Mouse (Mus musculus) skeletal muscle tissue, adult 2 months (tissue): ENCODE results near the gene 2900011O08Rik.
A peak's percentile ranks its signal among the peaks of the same experiment; 100 is the strongest.
"Not testable (repeated sequence)": the region's sequence is repeated elsewhere in the genome, so short reads cannot be mapped to it uniquely, and the experiment has no call there.

Experiments used
- DNase-seq: peaks from one replicate; pipeline ENCODE4 v3.0.0-alpha.2; 2012; ENCODE audit warnings: low read depth, low spot score

Gene 2900011O08Rik

DNA sequence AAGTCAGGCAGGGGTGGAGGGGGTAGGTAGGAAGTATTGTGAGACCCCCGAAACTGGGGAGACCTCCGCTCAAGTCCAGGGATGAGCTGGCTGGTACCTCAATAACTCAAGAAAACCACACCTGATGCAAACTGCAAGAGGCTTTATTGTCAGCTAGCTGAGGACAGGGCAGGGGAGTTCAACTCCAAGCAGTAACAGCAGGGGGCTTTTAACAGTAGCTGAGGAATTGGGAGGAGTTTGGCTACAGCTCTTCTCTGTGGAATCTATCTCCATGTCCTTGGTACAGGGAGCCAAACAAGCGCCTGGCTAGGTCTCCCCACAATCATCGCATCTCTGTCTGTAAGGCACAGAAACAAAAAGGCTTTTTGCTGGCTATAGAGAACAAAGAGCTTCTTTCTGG lies 80.2 kb downstream of the 2900011O08Rik start:
- not testable (repeated sequence) for DNase-seq

DNA sequence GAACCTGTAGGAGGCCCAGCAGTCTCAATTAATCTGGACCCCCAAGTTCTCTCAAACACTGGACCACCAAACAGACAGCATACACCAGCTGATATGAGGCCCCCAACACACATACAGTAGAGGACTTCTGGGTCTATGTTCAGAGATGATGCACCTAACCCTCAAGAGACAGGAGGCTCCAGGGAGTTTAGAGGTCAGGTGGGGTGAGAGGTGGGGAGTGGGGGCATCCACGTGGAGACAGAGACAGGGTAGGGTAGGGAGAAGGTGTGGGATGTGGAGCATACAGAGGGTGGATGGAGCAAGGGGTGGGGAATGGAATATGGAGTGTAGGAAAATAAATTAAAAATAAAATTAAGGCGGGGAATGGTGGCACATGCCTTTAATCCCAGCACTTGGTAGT lies 82.3 kb downstream of the 2900011O08Rik start:
- DNase-seq, result not testable (repeated sequence)

DNA sequence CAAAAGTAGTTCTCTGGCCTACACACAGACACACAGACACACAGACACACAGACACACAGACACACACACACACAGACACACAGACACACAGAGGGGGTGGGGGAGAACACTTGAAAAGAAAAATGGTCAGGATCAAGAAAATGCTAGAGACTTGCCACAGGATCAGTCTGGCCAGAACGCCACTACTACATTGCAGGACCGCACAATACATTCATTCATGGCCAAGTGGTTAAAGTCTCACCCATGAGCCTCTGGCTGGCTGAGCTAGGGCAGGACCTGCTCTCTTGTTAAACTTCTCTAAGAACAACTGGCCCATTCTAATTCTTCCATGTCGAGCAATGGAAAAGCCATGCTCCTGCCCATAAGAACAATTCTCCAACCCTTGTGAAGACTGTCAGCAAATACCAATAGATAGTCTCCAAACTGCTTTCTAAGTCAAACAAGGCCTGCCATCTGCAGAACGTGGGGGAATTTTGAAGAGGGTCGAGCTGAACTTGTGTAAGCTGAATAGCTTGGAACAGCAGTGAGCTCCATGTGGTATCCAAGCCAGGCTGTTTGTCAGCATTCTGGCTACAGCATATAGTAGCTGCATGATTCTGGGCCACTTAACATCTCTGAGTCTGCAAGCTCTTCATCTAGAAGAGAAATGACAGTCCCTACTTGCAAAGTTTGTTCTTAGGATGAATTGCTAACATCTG lies 84.2 kb downstream of the 2900011O08Rik start:
- DNase-seq, result no peak

DNA sequence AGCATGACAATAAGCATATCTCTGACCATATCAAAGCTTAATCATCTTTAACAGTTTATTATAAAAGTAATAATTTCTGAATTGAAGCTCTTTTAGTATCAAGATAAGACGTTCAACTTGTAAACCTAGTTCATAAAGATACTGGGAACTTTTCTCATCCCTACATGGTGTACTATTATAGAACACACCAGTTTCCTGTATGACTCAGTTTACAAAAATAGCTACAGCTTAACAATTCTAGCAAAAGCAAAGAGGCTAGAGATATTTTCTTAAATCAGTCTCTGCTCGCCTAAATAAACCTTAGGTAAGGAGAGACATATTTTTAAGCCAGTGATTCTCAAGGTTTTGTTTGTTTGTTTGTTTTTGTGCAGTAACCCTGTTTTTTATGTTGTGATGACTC lies 96.5 kb downstream of the 2900011O08Rik start:
- no peak for DNase-seq

DNA sequence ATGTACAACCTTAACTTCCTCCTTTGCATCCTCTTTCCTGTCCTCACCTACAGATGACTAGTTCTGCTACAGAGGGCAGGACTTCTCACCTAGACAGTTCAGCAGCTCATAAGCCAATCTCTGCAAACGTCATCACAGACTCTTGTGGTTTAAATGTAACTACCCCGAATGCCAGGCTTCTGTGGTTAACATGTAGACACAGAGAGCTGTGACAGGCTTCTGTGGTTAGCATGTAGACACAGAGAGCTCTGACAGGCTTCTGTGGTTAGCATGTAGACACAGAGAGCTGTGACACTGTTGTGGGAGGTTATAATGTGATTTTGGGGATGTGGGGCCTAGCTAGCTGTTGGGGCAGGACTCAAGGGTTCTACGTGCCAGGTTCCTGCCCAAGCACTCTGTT lies 101.8 kb downstream of the 2900011O08Rik start:
- DNase-seq, result no peak

DNA sequence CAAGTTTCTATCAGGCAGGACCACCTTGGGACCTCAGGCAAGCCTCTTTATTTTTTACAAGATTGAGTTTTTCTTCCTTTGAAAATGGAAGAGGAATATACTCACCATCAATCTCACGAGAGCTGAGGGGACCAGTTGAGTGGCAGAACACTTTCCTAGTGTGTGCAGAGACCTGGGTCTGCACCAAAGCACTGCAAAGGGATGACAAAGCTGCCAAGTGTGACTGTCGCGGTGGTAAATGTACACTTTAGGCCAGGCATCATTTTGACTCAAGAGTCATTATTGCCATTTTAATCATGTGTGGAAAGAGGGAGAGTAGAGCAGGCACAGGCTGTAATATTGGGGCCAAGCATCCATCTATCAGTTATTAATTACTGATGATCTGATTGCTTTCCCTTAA lies 102.9 kb downstream of the 2900011O08Rik start:
- no peak for DNase-seq

DNA sequence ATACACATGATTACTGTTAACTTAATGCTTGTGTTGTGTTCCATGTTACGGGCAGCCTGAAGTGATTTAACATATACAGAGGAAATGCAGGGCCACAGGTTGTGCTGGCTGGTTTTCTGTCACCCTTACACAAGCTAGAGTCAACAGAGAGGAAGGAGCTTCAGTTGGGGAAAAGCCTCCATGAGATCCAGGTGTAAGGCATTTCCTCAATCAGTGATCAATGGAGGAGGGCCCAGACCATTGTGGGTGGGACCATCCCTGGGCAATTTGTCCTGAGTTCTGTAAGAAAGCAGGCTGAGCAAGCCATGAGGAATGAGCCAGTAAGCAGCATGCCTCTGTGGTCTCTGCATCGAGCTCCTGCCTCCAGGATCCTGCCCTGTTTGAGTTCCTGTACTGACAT lies 105.4 kb downstream of the 2900011O08Rik start:
- DNase-seq, result no peak

DNA sequence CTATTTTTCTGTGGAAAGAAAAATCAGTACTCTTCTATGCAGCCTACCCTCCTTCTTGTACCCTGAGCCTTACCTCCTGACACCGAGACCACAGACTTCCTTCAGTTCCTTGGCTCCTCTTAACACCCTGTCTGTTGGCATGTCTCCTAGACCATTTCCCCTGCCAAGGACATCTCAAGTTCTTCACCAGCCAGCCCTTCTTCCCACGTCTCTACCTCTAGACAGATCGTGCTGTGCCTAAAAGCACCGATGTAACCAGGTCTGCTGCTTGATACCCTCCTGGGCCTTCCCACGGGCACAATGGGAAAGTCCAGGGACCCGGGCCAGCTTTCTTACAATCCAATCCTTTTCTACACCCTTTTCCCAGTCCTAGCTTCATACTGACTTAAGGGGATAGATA lies 119.5 kb downstream of the 2900011O08Rik start:
- DNase-seq, result peak; percentile 39

DNA sequence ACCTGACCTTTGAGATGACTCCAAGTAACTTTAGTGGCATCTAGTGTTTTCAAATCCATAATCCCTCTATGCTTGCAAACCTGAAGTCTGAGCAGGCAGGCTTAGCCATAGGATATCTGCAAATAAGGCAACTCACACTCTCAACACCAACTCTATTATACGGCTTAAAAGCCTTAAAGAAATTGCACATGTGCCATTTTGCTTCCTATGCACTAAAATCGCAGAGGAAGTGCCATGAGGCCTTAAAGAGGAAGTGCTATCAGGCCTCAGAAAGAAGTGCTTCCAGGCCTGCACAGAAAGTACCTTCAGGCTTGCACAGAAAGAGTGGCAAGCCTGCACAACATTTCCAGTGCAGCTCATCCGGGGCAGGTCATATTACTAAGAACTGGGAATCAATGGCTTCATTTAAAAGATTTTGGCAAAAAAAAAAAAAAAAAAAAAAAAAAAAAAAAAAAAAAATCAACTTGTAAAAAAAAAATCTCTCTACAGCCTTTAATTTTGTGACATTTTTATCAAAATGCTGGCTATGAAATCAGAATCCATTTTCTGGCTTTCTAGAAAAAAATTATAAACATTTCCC lies 123.3 kb downstream of the 2900011O08Rik start:
- DNase-seq, result peak; percentile 8

DNA sequence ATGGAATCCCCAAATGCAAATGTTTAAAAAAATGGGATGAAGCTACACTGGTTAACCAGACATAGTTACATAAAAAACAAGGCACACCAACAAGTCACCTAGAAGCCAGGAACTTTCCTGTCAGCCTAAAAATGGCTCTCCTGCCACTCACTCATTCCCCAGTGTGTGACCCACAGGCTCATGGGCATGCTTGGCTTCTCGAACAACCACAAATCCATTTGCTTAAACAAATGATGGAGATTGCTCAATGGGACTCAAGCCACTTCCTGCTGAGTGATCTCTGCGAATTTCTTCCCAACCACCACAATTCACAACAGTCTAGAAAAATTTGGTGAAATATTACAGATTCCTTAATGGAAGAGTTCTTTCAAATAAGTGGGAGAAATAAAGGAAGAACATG lies 124.5 kb downstream of the 2900011O08Rik start:
- DNase-seq, result no peak

DNA sequence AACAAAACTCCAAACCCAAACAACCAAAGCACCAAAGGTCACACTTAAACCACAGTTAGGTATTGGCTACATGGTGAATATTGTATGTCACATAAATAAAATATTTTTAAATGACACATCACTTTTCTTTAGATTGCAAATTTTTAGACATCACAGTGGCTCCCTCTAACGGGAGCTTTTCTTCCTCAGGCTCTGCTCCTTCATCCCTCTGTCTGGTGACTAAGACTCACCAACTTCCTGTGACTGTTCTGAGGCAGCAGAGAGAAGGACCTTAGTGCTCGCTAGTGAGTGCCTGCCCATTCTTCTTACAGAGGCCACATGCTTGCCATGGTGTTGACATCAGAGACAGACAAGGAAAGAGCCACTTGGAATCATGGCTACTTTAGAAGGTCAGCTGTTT lies 125.7 kb downstream of the 2900011O08Rik start:
- no peak for DNase-seq

DNA sequence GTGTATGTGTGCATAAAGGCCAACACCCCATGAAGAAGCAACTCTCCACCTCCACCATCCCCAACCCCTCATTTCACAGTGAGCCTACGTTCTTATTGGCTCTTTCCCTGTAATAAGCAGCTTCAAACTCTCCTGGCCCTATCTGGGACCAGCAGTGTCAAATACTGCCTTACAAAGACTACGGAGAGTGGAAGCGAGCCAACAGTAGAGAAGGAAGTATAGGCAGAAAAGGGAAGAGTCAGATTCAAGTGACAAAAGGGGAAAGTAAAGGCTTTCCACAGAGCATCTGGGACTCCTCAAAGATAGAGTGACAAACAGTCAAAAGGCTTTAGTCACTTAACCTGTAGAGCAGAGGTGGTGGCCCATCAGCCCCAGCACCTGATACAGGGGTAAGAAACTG lies 126.3 kb downstream of the 2900011O08Rik start:
- no peak for DNase-seq

DNA sequence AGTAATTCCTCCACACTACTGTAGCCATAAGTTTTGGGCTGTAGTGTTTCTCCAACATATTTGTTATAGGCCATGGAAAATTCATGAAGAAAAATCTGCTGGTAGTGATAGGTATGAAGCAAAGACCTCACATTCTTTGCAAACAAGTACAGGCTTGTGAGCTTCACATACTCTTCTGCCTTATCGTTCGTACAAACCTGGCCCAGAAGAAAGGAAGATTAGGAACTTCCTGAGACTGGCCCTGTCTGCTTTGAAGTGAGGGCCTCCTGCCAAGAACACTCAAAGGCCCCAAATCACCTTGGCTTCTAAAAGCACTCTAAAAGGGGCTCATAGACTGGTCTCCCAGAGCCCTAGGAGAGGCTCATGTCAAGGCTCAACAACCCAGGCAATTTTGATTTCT lies 130.9 kb downstream of the 2900011O08Rik start:
- DNase-seq, result no peak

DNA sequence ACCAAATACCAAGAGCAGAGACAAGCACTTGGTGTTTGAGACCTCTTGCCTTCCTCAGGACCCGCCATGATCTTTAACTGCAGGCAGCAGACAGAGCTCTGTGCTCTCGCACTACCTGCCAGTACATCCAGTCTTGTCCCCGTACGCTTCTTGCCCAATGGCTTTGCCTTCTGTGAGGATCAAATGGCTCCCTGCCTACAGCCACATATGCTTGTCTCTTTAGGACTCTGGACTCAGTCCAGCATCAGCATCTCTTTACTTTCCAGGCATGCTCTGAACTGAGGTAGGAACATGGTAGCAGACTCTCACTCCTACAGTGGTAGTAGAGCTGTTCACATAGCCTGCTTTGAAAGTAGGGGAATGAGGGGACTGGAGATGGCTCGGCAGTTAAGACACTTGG lies 134.5 kb downstream of the 2900011O08Rik start:
- DNase-seq, result no peak

DNA sequence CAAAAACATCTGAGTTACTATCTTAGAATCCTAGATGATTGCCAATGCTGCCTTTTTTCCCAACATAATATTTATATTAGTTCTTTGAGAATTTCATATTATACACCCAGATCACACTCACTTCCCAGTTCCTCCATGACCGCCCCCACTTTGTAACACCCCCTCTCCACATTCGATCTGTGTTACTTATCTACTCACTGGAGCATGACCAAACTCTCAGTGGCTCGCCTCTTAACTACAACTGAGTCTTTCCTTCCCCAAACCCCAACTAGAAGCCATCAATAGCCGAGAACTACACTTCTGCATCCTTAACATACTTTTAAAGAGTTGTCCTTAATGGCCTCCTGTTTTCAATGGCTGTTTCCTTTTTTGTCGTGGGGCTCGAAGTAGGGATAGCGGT lies 135.2 kb downstream of the 2900011O08Rik start:
- DNase-seq, result no peak

DNA sequence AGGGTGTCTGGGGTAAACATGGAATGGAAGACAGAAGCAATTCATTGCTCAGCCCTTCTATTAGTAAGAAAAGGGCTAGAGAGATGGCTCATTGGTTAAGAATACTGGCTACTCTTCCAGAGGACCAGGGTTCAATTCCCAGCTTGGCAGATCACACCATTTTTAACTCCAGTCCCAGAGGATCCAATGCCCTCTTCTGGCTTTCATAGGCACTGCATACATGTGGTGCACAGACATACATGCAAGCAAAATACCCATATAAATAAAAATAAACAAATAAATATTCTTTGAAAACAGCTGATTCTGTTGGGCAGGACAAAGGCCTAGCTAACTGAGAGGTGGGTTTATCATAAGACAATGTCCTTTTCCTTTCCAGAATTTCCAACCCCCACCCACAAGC lies 136.2 kb downstream of the 2900011O08Rik start:
- no peak for DNase-seq

DNA sequence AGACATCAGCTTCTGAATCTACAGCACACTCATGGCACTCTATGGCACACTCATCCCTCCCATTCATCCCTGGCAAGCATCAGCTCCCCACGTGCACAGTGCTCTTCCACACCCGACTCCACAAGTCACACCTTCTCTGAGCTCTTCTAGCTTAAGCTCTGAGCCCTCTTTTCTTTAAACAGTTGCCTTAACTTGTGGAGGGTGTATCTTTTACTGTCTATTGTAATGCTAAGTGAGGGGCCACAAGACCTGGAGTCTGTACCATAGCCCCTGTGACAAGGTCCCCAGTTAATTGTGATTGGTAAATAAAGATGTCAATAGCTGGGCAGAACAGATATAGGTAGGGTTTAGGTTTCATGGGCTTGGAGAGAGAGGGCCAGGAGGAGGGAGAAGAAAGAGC lies 137.5 kb downstream of the 2900011O08Rik start:
- DNase-seq, result no peak

DNA sequence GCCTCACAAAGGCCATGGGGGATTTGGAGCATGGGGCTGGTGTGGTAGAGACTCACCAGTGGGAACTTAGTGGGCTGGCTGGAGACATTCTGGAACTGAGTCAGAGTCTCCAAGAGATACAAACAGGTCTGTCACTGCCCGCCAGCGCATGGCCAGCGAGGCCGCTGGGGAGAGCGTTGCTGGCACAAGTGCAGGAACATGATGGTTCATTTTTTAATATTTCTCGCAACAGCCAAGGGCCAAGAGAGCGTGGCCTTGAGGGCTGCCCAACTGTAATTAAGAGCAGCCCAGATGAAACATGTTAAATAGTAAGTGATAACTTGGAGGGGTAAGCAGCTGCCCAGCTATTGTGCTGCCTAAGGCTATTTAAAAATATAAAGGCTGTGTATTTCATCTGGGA lies 138.3 kb downstream of the 2900011O08Rik start:
- no peak for DNase-seq

DNA sequence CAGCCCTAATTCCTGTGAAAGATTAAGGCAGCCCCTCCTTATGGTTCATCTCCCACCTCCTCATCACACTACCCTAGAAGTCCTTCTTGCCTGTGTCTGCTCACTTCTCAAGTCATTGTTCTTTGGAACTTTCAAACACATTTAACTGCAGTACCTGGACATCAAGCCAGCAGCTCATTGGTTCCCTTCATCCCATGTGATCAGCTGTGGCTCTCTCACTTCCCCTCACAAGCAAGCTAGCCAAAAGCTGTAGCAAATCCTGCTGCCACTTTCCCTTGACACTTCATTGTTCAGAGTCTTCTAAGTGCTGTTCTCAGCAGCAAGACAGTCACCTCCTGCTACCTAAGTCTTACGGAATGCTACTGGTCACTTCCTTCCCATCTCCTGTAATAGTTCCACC lies 138.8 kb downstream of the 2900011O08Rik start:
- no peak for DNase-seq

DNA sequence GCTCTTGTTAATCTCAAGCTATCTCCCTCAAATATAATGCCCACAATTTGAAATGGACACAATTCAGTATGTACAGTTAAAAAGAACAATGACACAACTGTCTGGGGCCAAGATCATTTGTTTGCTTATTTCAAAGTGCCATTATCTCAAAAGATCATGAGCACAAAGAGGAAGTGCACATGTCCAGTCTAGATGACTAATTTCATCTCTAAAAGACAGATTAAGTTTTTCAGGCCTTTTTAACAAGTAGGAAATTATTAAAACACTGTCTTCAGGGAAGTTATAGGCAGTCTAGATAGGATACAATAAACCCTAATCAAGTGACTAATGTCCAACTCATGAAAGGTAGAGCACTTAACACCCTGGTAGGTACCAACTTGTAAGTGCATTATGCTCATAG lies 142.6 kb downstream of the 2900011O08Rik start:
- no peak for DNase-seq

DNA sequence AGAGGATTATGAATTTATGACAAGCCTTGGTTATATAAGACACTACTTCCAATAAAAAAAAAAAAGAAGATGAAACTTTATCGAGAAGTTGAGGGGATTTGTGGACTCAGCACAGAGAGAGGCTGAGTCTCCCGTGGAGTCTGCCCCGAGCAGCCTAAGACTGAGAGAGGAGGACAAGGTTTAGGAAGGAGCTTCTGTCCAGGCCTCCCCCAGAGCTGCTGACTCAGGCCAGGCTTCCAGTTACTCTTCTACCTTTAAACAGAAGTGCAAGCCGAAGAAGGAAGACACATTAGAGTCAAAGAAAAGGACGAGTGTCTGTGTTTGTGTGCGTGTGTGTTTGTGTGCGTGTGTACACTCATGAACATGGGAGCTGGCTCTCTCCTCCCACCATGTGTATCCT lies 144.4 kb downstream of the 2900011O08Rik start:
- DNase-seq, result no peak

DNA sequence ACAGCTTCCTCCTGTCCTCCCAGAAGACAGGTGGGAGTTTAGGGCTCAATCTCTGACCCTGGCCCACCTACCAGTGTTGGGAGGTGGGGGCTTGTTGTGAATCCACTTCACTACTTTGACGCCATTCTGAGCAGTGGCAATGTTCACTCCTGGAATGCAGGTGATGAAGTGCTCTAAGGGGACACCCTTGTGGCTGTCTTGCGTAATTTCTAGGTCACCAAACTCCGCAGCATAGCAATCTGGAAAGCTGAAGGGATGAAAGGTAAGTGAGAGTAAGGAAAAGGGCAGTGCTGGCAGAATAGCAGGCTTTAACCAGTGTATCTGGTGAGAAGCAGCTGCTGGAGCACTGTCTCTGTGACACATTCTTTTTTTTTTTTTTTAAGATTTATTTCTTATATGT lies 145.0 kb downstream of the 2900011O08Rik start:
- DNase-seq, result no peak

DNA sequence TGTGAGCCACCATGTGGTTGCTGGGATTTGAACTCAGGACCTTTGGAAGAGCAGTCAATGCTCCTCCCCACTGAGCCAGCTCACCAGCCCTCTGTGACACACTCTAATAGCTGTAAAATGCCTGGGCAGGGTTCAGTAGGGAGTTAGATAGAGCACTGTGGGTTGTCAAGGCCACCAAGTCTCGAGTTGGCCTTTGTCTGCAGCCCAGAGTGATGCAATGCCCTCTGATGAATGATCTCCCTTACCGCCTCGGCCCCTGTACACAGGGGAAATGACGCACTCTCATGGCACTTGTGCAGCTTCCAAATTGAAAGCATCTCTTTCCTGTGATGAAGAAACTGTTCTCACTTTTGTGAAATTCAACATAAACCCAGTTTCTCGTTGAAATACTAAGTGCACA lies 145.4 kb downstream of the 2900011O08Rik start:
- DNase-seq, result no peak

DNA sequence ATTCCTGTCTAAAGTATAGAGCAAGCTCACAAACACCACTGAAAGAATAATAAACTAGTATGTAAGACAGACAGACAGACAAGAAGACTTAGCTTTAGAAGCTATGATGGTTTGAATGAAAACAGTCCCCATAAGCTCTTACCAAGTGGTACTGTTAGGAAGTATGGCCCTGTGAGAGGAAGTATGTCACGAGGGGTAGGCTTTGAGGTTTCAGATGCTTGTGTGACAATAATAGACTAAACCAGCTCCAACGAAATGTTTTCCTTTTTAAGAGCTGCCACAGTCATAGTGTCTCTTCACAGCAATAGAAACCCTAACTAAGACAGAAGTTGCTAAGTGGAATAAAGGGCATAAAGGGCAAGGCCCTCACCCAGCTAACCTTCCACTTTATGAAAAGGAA lies 148.6 kb downstream of the 2900011O08Rik start:
- no peak for DNase-seq
